In the genomic region with DNA sequence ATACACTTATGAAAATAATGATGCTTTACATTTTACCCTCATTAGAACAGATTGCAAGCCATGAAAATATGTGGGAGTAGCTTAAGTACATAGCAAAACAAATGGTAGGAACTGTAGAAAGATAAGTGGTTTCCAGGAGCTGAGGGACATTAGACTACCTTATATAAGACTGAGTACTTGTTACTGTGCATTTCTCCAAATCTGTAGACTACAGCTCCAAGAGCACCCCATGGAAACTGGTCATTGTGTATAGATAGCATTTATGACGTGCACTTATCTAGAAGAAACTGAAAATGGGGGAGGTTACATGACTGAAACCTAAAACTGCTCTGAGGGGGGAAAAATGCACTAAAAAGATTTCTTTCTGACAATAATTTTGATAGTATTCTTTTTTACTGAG, we compare ENCODE assay signal across 13 mouse cellular contexts.
"Had no signal": no experiment of that assay in that cellular context is flagged by ENCODE, and none has a peak within 500 bp of the region (broad histone marks: within the 10 kb centered on the region; RNA-seq: fewer than 3 reads in every experiment).

No protein-coding gene starts in this region.

- H3K4me3 ChIP-seq: intestine, embryonic 15.5 days; limb, embryonic 12.5 days; lung, embryonic 15.5 days; midbrain, embryonic 13.5 days; myocyte; neural tube, embryonic 15.5 days had no signal

- H3K9me3 ChIP-seq: intestine, embryonic 15.5 days; limb, embryonic 12.5 days; lung, embryonic 15.5 days; midbrain, embryonic 13.5 days; neural tube, embryonic 15.5 days had no signal

- H3K9ac ChIP-seq: intestine, embryonic 15.5 days; limb, embryonic 12.5 days; lung, embryonic 15.5 days; midbrain, embryonic 13.5 days; neural tube, embryonic 15.5 days had no signal

- DNase-seq: kidney, adult 18-20 months; kidney, postnatal 25 days; layer of hippocampus, adult 9-11 months; lung, postnatal 14 days; thymus, postnatal 4 days had no signal

- H3K36me3 ChIP-seq: intestine, embryonic 15.5 days had no signal

- H3K4me1 ChIP-seq: intestine, embryonic 15.5 days; limb, embryonic 12.5 days; lung, embryonic 15.5 days; midbrain, embryonic 13.5 days; neural tube, embryonic 15.5 days had no signal

- H3K27ac ChIP-seq: intestine, embryonic 15.5 days; limb, embryonic 12.5 days; lung, embryonic 15.5 days; macrophage; midbrain, embryonic 13.5 days; neural tube, embryonic 15.5 days; stomach, postnatal 0 days had no signal

- H3K27me3 ChIP-seq: intestine, embryonic 15.5 days; limb, embryonic 12.5 days; lung, embryonic 15.5 days; midbrain, embryonic 13.5 days; neural tube, embryonic 15.5 days had no signal

- H3K4me2 ChIP-seq: intestine, embryonic 15.5 days; limb, embryonic 12.5 days; lung, embryonic 15.5 days; midbrain, embryonic 13.5 days; neural tube, embryonic 15.5 days had no signal

- ATAC-seq: intestine, embryonic 15.5 days; midbrain, embryonic 13.5 days had no signal
